Mouse (Mus musculus): ENCODE measurements around the gene Hist1h4n.
"Not testable (repeated sequence)": the region's sequence is repeated elsewhere in the genome, so short reads cannot be mapped to it uniquely, and the experiment has no call there.

Gene Hist1h4n

GRCm38 (mm10) chr13:21831418-21832394 is at the start of gene Hist1h4n:
Hist1h4n (minus strand) TSS chr13:21832196.
- not testable (repeated sequence) for DNase-seq (ENCODE audit: low spot score in 2 of 2)

- DNase-seq (ENCODE audit: low spot score in 2 of 2) = no peak
Measured at GRCm38 (mm10) chr13:21880735-21881134, 48.7 kb upstream of the Hist1h4n start.

DNA sequence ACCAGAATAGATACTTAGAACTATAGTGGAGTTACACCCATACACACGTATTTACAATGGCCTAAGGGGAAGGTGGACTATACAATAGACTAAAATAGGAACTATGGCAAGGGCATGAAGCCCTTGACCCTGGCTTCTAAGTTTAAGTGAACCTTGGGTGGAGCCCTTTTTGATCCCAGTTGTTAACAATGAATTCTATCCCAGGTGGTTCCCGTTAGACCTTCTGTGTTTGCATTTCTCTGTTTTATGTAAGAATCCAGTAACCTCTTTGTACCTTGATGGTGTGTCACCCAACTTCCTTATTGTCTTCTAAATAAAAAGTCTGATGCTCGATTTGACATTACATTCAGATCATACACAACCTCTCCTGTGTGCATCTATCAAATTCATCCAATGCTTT is 33.5 kb upstream of the Hist1h4n start:
- DNase-seq (ENCODE audit: low spot score in 2 of 2) = not testable (repeated sequence)

DNA sequence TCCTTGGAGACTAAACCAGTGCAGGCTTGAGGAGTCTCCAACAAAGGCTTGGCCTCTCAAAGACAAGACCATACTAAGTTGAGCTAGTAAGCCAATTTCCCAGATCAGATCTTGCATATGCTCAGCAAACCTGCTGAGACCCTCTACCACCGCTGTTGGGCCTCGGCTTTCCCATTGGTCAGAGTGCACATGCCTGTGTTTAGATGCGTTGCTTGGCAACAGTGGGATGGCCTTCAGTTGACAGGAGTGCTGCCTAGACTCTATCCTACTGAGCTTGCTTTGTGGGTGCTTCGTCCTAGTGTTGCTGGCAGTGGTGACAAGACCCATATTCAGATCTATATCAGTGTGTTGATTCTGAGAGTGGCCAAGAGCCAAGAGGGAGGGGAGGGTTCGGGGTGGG is 29.6 kb upstream of the Hist1h4n start:
- no peak for DNase-seq (ENCODE audit: low spot score in 2 of 2)

DNA sequence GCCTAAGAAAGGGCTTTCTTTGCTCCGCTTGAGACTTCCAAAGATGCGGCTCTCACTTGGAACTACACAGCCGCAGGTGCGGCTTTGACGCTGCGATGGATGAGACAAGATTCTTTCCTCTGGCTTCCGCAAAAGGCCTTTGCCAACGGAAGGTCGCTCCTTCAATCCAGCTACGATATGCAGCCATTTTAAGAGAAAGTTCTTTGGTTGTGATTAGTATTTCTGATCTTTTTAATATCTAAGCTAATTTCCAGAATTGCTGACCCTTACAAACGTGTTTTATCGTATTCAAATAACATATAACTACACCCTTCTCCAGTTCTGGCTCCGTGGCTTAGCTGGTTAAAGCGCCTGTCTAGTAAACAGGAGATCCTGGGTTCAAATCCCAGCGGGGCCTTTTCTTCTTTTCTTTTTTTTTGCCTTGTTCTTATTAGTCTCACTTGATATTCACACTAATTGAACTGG is 23.7 kb upstream of the Hist1h4n start:
- DNase-seq (ENCODE audit: low spot score in 2 of 2) = no peak

DNA sequence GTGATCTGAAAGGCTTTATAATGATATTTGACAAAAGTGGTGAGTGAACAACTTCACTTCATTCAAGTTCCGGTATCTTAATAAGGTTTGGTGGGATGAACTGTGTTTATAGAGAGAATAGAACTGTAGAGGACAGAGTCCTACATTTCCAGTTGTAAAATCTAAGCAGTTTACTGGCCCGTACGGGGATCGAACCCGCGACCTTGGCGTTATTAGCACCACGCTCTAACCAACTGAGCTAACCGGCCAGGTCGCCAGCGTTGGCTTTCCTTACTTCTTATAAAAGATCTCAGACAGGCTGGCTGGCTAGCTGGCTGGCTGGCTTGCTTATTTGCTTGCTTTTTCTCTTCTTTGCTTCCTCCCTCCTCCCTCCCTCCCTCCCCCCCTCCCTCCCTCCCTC is 23.1 kb upstream of the Hist1h4n start:
- DNase-seq (ENCODE audit: low spot score in 2 of 2) = peak; percentile 55

DNA sequence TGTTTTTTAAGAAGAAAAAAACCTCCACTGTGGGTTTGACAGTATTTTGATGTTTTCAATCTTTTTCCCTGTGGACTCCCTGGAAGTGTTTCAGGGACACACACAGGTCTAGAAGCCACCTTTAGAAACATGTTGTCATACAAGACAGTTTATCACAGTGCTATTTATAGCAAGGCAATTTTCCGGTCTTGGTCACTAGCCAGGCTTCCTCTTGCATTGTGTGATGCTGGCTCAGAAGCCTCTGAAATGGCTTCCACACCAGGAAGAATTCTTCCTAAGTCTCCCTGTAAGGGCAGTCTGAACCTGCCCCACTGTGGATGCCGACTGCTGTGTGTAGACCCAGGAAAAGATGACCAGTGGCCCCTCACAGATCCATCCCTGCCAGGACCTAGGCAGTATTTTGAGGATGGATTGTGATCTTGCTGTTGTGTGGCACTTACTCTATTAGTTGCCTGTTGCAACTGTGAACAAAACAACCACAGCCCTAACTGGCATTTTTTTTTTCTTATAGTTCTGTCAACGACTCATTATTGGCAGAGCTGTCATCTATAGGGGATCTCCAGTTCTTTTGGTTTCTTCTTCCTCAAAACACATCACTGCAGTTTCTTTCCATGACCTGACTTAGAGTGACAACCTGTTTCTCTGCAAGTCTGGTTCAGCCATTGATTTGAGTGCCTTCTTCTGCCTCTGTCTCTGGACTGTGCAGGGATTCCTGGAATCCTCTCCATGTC is 20.4 kb upstream of the Hist1h4n start:
- no peak for DNase-seq (ENCODE audit: low spot score in 2 of 2)

- DNase-seq (ENCODE audit: low spot score in 2 of 2) = not testable (repeated sequence)
Measured at GRCm38 (mm10) chr13:21850696-21851095, 18.7 kb upstream of the Hist1h4n start.

GRCm38 (mm10) chr13:21847883-21848282 is 15.9 kb upstream of the Hist1h4n start:
- no peak for DNase-seq (ENCODE audit: low spot score in 2 of 2)

DNA sequence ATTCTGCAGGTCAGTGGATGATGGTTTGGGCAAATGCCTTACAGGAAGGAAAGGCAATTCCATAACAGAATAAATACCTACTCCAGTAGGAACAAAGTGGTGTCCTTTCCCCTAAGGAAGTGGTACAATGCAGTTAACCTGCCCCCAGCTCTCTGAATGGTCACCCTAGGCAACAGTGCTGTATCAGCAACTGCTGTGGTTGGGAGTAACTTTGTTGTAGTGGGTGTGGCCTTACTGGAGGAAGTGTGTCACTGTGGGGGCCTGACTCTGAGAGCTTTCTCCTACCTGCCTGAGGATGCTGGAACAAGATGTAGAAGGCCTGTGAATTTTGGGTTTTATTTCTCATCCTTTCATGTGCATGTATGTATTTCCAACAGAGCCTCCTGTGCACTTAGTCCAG is 14.4 kb upstream of the Hist1h4n start:
- not testable (repeated sequence) for DNase-seq (ENCODE audit: low spot score in 2 of 2)

GRCm38 (mm10) chr13:21840508-21840907 is 8.5 kb upstream of the Hist1h4n start:
- DNase-seq (ENCODE audit: low spot score in 2 of 2) = not testable (repeated sequence)

GRCm38 (mm10) chr13:21833461-21833860 is 1.5 kb upstream of the Hist1h4n start, which contains the start of the genes Hist1h2ap and Hist1h2br:
Hist1h2ap (minus strand) TSS chr13:21833507.
Hist1h2br (plus strand) TSS chr13:21833743.
- not testable (repeated sequence) for DNase-seq (ENCODE audit: low spot score in 2 of 2)

- DNase-seq (ENCODE audit: low spot score in 2 of 2) = no peak
Measured at GRCm38 (mm10) chr13:21830344-21830743, 1.7 kb downstream of the Hist1h4n start.

DNA sequence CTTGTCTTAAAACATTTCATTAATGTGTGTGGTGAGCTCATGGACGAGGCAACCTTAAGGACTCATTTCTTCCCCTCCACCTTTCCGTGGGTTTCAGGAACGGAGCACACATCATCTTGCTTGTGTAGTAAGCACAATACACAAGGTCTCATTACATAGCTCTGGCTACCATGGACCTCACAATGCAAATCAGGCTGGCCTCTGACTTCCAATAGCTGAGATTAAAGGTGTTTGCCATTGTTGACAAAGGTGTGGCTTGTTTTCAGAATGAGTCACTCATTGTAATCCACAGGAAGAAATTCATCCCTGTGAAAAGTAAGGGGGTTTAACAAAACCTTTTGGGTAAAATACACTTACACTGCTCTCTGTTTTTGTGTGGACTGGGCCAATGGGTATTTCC is 3.5 kb downstream of the Hist1h4n start:
- no peak for DNase-seq (ENCODE audit: low spot score in 2 of 2)

GRCm38 (mm10) chr13:21820082-21820890 is 11.7 kb downstream of the Hist1h4n start:
- DNase-seq (ENCODE audit: low spot score in 2 of 2) = not testable (repeated sequence)

DNA sequence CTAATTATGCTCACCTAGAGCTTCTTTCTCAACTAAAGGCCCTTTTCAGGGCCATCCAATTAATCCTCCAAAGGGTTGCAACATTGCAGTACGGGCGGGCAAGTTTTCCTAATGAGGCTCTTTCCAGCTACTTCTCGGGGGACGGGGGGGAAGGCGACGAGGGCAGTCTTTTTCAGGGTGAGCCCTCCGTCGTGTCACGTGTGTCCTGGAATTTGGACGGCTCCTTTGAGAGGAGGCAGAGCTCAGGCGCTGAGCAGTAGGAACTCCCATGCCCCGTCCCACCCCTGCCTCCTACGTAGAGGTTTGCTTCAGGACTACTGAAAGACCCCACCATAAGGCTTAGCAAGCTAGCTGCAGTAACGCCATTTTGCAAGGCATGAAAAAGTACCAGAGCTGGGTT is 19.9 kb downstream of the Hist1h4n start:
- not testable (repeated sequence) for DNase-seq (ENCODE audit: low spot score in 2 of 2)

DNA sequence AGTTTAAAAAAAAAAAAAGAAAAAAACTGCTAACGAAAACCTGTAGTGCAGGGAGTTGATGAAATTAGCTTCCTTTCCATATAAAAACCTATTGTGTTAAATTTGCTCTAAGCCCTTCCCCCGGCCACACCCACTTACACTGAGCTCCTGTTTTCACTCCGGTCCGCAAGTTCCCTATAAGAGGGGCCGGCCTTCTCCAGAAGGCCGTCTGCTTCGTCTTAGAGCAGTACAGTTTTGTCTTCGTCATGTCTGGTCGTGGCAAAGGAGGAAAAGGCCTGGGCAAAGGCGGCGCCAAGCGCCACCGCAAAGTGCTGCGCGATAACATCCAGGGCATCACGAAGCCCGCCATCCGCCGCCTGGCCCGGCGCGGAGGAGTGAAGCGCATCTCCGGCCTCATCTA is 20.5 kb downstream of the Hist1h4n start, which contains the start of gene Hist1h4m:
TSS of gene Hist1h4m (plus strand) at position 208 of the 400 bp plus-strand sequence.
- DNase-seq (ENCODE audit: low spot score in 2 of 2) = peak; percentile 36 to 42

DNA sequence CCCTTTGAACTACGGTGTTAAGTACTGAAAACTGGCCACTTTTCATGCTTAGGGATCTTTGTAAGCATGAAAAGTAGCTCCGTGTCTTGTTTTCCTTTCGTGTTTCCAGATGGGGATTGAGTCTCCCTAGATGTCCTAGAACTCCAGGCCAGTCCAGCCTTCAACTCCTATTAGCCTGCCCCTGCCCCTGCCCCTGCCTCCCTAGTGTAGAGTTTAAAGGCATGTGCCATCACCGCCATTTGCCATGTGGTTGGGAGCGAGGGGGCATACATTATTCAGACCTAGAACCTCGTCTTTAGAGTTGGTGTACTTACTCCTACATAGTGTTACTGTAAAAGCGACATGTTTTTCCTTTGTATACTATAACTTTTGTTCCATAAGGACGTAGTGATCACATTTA is 20.9 kb downstream of the Hist1h4n start:
- not testable (repeated sequence) for DNase-seq (ENCODE audit: low spot score in 2 of 2)

DNA sequence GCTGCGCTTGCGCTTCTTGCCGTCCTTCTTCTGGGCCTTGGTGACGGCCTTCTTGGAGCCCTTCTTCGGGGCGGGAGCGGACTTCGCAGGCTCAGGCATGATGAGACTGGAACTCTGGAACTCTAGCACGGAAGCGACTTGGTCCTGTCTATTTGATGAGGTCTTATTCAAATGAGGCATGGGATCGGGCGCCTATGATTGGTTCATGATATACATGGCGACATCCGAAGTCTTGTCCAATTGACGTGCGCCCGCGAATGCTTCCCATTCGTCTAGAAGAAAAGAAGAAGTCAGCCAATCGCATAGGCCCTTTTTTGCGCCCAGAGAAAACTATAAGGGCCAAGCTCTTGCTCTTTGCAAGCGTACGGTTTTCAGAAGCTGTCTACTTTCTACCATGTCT is 21.9 kb downstream of the Hist1h4n start, which contains the start of the genes Hist1h2bq and Hist1h2ao:
TSS of gene Hist1h2bq (minus strand) at position 125 of the 400 bp plus-strand sequence.
TSS of gene Hist1h2ao (plus strand) at position 393 of the 400 bp plus-strand sequence.
- DNase-seq (ENCODE audit: low spot score in 2 of 2) = not testable (repeated sequence)

GRCm38 (mm10) chr13:21803058-21803457 is 28.9 kb downstream of the Hist1h4n start:
- not testable (repeated sequence) for DNase-seq (ENCODE audit: low spot score in 2 of 2)

DNA sequence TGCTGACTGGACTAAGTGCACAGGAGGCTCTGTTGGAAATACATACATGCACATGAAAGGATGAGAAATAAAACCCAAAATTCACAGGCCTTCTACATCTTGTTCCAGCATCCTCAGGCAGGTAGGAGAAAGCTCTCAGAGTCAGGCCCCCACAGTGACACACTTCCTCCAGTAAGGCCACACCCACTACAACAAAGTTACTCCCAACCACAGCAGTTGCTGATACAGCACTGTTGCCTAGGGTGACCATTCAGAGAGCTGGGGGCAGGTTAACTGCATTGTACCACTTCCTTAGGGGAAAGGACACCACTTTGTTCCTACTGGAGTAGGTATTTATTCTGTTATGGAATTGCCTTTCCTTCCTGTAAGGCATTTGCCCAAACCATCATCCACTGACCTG is 34.8 kb downstream of the Hist1h4n start:
- DNase-seq (ENCODE audit: low spot score in 2 of 2) = not testable (repeated sequence)
